Mouse (Mus musculus) heart, postnatal 0 days (tissue): ENCODE data around the gene Ybx3. TPM values are rescaled to one million over a fixed set of nuclear protein-coding genes. Genes with fewer than 3 reads are reported as not detected.

ENCODE experiments used
- ATAC-seq: fragments of 200-750 bp; cut with Nextera tagmentation; 2 replicates; pipeline ENCODE4 v1.8.0; 2017; ENCODE audit warnings: low read depth, moderate number of reproducible peaks, moderate library complexity; ENCODE audit not compliant: insufficient read depth
- DNase-seq: peaks from one replicate; pipeline ENCODE4 v3.0.0-alpha.2; 2016; ENCODE audit warnings: low spot score
- H3K27ac ChIP-seq: fragments of 300-500 bp; sonication (generic); 2 replicates; pipeline ENCODE4 v1.5.1; 2014; ENCODE audit warnings: low read depth, mild to moderate bottlenecking
- H3K27me3 ChIP-seq: fragments of 300-500 bp; sonication (generic); 2 replicates; pipeline ENCODE4 v1.6.1; 2014; ENCODE audit warnings: low read length, mixed read lengths; ENCODE audit not compliant: control insufficient read depth, insufficient read depth
- H3K36me3 ChIP-seq: fragments of 300-500 bp; sonication (generic); replicated peaks from 2 replicates; pipeline ENCODE4 v1.6.1; 2014; ENCODE audit warnings: low read length, mixed read lengths; ENCODE audit not compliant: control insufficient read depth, insufficient read depth
- H3K4me1 ChIP-seq: fragments of 300-500 bp; sonication (generic); 2 replicates; pipeline ENCODE4 v1.6.1; 2014; ENCODE audit warnings: antibody characterized with exemption; ENCODE audit not compliant: control insufficient read depth, insufficient read depth
- H3K4me2 ChIP-seq: fragments of 300-500 bp; sonication (generic); 2 replicates; pipeline ENCODE4 v1.6.1; 2014; ENCODE audit warnings: low read depth, mild to moderate bottlenecking, low read length, moderate library complexity
- H3K4me3 ChIP-seq: fragments of 300-500 bp; sonication (generic); 2 replicates; pipeline ENCODE4 v1.5.1; 2014; ENCODE audit warnings: low read depth, low read length
- H3K9ac ChIP-seq: fragments of 300-500 bp; sonication (generic); replicated peaks from 2 replicates; pipeline ENCODE4 v1.6.1; 2014; ENCODE audit warnings: low read depth, low read length, mixed read lengths
- H3K9me3 ChIP-seq: fragments of 300-500 bp; sonication (generic); replicated peaks from 2 replicates; pipeline ENCODE4 v1.6.1; 2016; ENCODE audit warnings: low read length; ENCODE audit not compliant: control insufficient read depth
- CTCF ChIP-seq: IDR thresholded peaks from 2 replicates; pipeline ENCODE4 v1.5.1; 2016; ENCODE audit warnings: antibody characterized with exemption, control low read depth, low read depth
- EP300 ChIP-seq: IDR thresholded peaks from 2 replicates; pipeline ENCODE4 v1.6.1; 2016; ENCODE audit warnings: antibody characterized with exemption, low read depth
- WGBS: fragments of 180-500 bp; shearing (Covaris S2); extraction: QIAGEN DNeasy Blood & Tissue Kit; methylation state at CpG from one replicate; pipeline ENCODE4 v1.1.7; 2014; 5-methylcytosine and 5-hydroxymethylcytosine counted together
- polyA plus RNA-seq: library from polyadenylated mRNA; unstranded; fragments of >200 nt; fragmentation: Nextera tagmentation; extraction: Ambion mirVana; gene quantifications from 2 replicates; pipeline ENCODE4 v1.2.1, GENCODE M21; 2015
- total RNA-seq: library from RNA; depleted of rRNA; stranded (reverse); fragments of >200 nt; gene quantifications from 2 replicates; pipeline ENCODE4 v1.2.3, GENCODE M21; 2014; ENCODE audit warnings: low replicate concordance

Gene Ybx3
- total and polyA plus RNA-seq, 2 experiments from 2014 or later = 54.6 to 238 TPM

- peak overlapping the region; percentile 95 for H3K9ac ChIP-seq
- H3K36me3 ChIP-seq = no peaks in the 10 kb centered on the region
- H3K4me2 ChIP-seq = peak overlapping the region; percentile 88
- H3K27me3 ChIP-seq = no peaks in the 10 kb centered on the region
- peak overlapping the region; percentile 73 for H3K4me3 ChIP-seq
- TF ChIP-seq EP300 (no peak), CTCF (no peak)
- peak overlapping the region; percentile 95 for H3K27ac ChIP-seq
- ATAC-seq (peak; percentile 40), DNase-seq (peak; percentile 44)
- peaks cover 21% of the 10 kb centered on the region for H3K4me1 ChIP-seq
- H3K9me3 ChIP-seq = no peaks in the 10 kb centered on the region
- WGBS = under 1% methylated on average over 43 of the region's 43 CpGs
Measured at GRCm38 (mm10) chr6:131387221-131388039, 846 bp downstream of the Ybx3 start.

- Histone ChIP-seq H3K4me3 (peak overlapping the region; percentile 73), H3K27me3 (no peaks in the 10 kb centered on the region), H3K4me1 (peaks cover 23% of the 10 kb centered on the region), H3K36me3 (no peaks in the 10 kb centered on the region; the same call in 1 of the 2 replicates), H3K27ac (no peak overlapping the region; the same call in 1 of the 2 replicates), H3K4me2 (peak overlapping the region; percentile 88), H3K9ac (peak overlapping the region; percentile 95), H3K9me3 (no peaks in the 10 kb centered on the region)
- DNase-seq (no peak), ATAC-seq (no peak)
- TF ChIP-seq CTCF (no peak), EP300 (no peak)
- WGBS = 37% methylated on average over 9 of the region's 9 CpGs
Measured at GRCm38 (mm10) chr6:131386416-131387019, 1.8 kb downstream of the Ybx3 start.

GRCm38 (mm10) chr6:131385469-131385868, 2.8 kb downstream of the Ybx3 start:
- ATAC-seq (no peak), DNase-seq (no peak)
- 85% methylated on average over 1 of the region's 1 CpGs for WGBS
- H3K9me3 ChIP-seq = no peaks in the 10 kb centered on the region
- H3K9ac ChIP-seq = no peak overlapping the region
- no peak overlapping the region for H3K4me3 ChIP-seq
- H3K27me3 ChIP-seq = no peaks in the 10 kb centered on the region
- H3K4me1 ChIP-seq = peaks cover 23% of the 10 kb centered on the region
- TF ChIP-seq EP300 = no peak
- no peak for TF ChIP-seq CTCF
- H3K4me2 ChIP-seq = no peak overlapping the region
- no peak overlapping the region for H3K27ac ChIP-seq
- peaks cover 5% of the 10 kb centered on the region for H3K36me3 ChIP-seq

DNA sequence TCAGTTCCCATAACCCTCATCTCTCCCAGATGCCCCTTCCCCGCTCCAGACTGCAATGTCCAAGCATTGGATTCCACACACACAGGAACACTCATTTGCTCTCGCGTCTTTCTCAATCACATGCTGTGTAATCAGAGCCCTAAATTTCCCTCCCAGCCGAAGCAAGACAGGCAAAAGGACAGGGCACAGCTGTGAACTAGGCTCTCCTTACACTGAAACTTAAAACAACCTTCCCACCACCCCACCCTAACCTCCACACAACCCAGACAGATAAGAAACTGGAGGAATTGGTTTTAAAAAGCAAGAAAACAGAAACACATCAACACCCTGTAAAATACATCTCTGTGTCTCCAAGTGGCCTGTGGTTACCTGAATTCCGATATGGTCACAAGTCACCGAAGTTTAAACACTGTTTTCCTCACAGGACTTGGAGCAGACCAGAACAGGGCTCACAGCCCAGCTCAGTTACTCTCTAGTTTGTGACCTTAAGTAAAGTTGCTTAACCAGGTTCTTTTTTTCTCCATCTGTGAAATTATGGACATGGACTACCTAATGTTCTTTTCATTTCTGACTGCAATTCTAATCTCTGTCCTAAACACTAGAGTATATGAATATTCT, 4.5 kb downstream of the Ybx3 start:
- H3K4me2 ChIP-seq = no peak overlapping the region
- ATAC-seq = no peak
- no peaks in the 10 kb centered on the region for H3K9me3 ChIP-seq
- H3K4me3 ChIP-seq = no peak overlapping the region
- peak overlapping the region; percentile 26; the same call in 1 of the 2 replicates for H3K9ac ChIP-seq
- H3K36me3 ChIP-seq = peaks cover 14% of the 10 kb centered on the region
- peak overlapping the region; percentile 71; the same call in 1 of the 2 replicates for H3K27ac ChIP-seq
- DNase-seq = no peak
- WGBS = 47% methylated on average over 6 of the region's 6 CpGs
- peaks cover 29% of the 10 kb centered on the region for H3K4me1 ChIP-seq
- no peak for TF ChIP-seq CTCF
- no peak for TF ChIP-seq EP300
- no peaks in the 10 kb centered on the region for H3K27me3 ChIP-seq

DNA sequence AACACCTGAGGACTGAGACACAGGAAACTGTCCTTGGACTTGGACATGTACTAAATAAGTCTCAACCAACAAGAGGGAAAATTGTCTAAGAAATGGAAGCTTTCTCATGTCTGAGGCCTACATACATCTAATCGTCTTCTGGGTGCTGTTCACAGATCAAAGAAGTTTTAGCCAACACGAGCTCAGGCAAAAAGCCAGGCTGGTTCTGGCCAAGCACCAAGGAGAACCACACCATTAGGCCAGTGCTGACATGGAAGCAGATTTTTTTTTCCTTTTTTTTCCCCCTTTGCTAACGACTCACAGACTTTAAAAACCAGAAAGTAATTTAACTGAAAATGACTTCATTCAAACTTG, 5.3 kb downstream of the Ybx3 start:
- WGBS = 47% methylated on average over 3 of the region's 3 CpGs
- DNase-seq (no peak), ATAC-seq (no peak)
- no peak for TF ChIP-seq CTCF
- no peak for TF ChIP-seq EP300
- Histone ChIP-seq H3K27ac (peak overlapping the region; percentile 71), H3K36me3 (peaks cover 18% of the 10 kb centered on the region), H3K4me1 (peaks cover 32% of the 10 kb centered on the region), H3K4me2 (0 out of 2 replicates have a peak overlapping the region, but pooled peaks have one; percentile 15), H3K4me3 (no peak overlapping the region), H3K9me3 (no peaks in the 10 kb centered on the region), H3K9ac (no peak overlapping the region), H3K27me3 (no peaks in the 10 kb centered on the region)
